Mouse (Mus musculus) inflammation-experienced regulatory T-cells, adult 6 months (primary cell): Measurements from ENCODE around the gene Dcun1d4. TPM values are rescaled to one million over a fixed set of nuclear protein-coding genes. Genes with fewer than 3 reads are reported as not detected.
A peak's percentile ranks its signal among the peaks of the same experiment; 100 is the strongest.

Experiments
- ATAC-seq: one replicate; pipeline ENCODE4 v1.8.0; 2017
- polyA plus RNA-seq, 3 experiments: library from polyadenylated mRNA; unstranded; fragments of 100-300 nt; shearing (Covaris generic); gene quantifications; one replicate each; pipeline ENCODE4 v1.2.1; 2017

The Dcun1d4 gene
- polyA plus RNA-seq, 3 experiments from 2014 or later, result 13.4 to 16.6 (median 14.3) TPM

DNA sequence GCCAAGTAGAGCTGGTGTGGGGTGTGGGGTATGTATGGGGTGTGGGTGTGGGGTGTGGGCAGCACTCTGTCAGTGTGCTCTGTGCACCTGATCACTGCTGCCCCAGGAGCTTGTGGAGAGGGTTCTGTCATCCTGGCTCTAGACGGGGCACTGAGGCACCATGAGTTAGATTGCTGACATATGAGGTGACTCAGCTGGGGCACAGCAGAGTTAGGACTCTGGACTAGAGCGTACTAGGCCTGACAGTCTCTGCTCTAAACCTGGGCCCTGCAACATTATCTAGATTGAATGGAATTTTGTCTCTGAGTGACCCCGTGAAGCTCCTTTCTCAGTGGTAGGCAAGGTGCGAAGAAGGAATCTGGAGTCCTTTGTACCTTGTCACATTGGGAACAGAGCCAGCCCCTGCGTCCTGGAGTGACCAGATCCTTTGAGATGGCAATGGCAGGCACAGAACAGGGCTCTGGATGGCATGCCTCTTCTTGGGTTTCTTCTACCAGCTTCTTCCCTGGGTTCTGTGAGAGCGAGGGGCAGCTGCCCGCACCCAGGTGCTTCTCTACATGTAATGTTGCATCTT lies 20.2 kb downstream of the Dcun1d4 start:
- no peak for ATAC-seq

DNA sequence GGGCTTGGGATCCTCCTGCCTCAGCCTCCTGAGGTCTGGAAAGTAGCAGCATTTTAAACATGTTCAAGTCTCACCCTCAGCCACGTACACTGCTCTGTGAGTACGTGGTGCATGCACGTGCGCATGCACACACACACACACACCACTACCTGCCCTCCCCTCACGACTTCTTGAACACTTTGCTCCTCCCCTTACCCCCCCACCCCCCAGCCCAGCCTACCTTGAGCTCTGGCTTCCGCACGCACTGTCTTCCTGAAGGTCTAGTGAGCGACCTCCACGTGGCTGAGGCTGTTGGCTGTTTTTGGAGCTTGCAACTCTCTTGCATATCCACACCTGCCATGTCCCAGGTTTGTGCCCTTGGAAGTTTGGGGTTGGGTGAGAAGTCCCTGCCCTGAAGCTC lies 21.6 kb downstream of the Dcun1d4 start:
- no peak for ATAC-seq

DNA sequence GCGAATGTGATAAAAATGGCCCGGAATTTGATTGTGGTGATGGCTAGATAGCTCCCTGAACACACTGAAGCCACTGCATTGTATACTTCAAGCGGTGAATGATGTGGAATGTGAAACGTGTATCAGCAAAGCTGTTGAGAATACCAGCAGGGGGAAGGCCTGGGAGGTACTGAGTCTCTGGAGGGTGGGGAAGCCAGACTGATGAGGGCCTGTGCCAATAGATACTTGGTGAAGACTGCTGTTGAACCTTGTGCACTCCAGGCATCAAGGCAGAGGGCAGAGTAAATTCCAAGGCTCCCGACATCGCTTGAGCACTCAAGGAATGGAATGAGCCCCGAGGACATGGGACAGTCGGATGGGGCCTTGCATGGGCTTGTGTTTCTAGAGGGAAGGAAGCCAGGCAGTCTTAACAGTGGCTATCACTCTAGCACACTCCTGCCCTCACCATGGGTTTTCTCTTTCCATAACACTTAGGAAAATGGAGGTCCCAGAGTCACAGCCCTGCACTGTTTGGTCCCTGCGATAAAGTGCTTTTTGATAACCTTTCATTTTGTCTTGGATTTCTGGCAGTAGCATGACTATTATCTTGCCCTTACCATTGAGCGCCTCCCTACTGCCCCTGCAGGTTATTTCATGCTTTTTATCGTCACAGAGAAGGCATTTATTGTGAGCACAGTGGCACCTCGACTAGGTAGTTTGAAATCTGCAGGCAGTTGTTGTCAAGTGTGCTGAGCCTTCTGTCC lies 22.4 kb downstream of the Dcun1d4 start:
- no peak for ATAC-seq

DNA sequence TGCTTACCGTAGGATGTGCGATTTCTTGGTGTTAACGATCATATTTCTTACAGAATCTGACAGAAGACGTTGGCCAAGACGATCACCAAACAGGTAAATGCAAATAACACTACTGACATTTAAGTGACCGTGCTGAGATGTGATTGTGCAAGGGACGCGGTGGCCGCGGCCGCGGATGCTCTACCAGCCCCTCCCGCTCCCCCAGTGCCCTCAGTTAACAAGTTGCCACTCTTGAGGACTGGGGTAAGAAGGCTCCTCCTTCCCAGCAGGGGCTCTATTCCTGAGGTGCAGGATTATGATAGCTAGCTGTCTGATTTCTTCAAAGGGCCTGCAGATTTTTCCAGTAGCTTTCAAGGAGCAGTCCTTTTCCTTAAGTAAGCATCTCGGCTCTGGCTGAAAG lies 30.3 kb downstream of the Dcun1d4 start:
- ATAC-seq, result no peak

DNA sequence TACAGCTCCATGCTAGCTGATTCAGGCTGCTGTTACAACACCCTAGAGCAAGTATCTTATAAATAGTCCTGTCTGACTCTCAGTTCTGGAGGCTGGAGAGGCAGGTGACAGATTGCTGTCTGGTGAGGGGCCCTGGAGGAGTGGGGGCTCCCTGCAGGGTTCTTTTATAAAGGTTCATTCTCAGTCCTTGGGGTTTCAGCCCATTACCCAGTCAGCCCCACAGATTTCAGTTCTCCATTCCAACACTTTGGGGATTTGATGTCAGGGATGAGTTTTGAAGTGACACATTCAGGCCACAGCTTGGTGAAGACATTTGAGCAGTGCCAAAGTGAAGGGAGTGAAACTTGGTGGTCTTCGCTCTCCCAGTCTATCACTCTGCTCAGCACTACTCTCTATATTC lies 31.4 kb downstream of the Dcun1d4 start:
- ATAC-seq, result no peak

DNA sequence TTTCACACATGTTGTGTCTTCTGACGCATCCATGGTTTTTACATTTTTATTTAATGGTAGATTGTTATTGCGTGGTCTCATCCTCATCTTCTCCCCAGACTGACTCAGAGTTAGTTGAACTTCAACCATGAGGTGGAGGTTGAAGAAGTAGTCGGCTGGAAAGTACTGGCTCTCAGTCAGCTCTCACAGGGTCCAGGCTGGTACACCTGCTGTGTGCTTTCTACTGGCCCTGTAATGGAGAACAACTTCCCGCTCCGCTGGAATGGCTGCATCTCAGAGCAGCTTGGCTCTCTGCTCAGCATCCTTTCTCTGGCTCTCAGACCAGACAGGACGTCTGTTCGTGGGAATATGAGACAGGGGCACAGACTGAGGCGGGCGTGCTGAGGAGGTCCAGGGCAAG lies 31.9 kb downstream of the Dcun1d4 start:
- ATAC-seq, result no peak

DNA sequence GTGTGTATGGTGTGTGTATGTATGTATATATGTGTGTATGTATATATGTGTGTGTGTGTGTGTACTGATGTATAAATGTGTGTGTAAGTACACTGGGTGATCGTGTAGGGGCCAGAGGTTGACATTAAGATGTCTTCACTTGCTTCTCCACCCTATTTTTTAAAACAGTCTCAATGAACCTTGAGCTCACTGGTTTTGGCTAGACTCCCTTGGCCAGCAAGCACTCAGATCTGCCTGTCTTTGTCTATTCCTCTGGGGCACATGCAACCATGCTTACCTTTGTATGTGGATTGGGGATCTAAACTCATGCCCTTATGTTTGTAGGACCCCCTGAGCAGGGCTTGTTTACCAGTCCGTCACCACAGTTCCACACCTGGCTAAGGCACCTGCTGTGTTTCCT lies 33.4 kb downstream of the Dcun1d4 start:
- no peak for ATAC-seq

DNA sequence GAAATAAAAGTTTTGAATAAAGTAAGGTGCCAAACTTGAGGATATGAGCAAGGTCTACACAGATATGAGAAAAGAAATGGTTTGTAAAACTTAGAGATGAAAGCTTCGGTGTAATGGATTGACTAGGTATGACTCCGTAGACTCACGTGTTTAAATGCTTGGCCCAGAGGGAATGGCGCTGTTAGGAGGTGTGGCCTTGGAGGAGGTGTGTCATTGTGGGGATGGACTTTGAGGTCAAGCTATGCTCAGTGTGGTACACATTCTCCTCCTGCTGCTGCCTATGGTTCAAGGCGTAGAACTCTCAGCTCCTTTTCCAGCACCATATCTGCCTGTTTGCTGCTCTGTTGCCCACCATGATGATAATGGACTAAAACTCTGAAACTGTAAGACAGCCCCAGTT lies 36.5 kb downstream of the Dcun1d4 start:
- ATAC-seq, result no peak

DNA sequence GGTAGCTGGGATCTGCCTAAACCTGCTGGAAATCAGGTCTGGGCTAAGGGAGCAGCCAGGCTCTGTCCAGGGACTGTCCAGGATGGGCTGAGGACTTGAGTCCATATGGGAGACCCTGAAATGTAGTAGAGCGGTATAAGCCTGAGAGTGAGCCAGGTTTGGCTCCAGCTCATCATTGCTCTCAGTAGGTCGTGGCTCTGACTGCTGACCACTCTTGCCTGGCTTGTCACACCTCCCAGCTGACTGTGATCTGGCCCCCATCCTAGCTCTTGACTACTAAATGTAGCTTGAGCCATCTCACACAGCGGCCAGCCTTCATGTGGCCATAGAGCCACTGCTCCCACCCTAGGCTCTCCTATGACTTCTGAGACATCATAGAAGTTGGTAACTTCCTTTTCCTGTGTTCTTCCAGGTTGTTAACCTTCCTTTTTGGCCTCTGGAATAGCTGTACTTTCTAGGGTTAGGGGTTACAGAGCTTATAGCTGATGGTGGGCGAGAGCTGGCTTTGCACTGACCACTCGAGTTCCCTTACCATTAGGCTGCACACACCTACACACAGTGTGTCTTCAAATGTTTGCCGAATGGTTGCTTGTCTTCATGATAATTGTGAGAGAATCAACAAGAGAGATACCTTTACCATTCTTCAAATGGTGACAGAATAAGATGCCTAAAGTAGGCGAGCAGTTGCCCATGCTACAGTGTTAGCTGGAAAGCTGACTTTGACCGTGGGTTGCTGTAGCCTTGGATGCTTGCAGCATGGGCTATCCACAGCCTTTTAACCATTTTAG lies 37.8 kb downstream of the Dcun1d4 start:
- ATAC-seq, result no peak

DNA sequence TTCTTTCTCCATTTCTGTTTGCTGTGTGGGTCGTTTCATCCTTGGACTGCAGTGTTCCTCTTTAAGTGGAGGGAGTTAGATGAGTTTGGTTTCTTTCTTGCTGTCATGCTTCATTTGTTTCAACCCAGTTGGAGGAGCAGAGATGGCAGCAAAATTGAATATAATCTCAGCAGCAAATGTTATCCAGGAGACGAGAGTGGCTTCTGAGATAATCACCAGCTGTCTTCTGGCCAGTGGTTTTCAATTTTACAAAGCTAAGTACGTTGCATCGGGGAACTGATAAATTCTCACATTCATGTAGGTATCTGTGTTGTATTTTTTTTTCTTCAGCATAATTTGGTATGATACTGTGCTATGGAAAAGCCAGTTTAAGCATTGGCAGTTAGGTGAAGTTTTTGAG lies 40.0 kb downstream of the Dcun1d4 start:
- no peak for ATAC-seq

DNA sequence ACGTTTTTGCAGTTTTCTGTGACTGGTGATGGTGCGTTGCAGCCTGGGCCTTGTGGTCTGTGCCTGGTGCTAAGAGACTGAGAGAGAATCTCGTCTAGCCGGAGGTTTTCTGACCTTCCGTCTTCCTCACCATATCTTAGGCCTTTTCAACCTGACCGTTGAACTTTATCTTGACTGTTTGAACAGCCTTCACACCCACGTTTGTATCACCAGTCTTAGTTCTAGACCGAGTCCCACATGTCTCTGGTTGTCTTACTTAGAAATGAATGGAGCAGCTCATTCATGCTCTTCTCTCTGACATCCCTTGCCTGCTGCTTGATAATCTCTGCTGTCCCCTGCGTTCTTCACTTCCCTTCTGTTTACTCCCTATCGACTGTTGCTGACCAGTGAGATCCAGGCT lies 42.4 kb downstream of the Dcun1d4 start:
- ATAC-seq, result no peak

DNA sequence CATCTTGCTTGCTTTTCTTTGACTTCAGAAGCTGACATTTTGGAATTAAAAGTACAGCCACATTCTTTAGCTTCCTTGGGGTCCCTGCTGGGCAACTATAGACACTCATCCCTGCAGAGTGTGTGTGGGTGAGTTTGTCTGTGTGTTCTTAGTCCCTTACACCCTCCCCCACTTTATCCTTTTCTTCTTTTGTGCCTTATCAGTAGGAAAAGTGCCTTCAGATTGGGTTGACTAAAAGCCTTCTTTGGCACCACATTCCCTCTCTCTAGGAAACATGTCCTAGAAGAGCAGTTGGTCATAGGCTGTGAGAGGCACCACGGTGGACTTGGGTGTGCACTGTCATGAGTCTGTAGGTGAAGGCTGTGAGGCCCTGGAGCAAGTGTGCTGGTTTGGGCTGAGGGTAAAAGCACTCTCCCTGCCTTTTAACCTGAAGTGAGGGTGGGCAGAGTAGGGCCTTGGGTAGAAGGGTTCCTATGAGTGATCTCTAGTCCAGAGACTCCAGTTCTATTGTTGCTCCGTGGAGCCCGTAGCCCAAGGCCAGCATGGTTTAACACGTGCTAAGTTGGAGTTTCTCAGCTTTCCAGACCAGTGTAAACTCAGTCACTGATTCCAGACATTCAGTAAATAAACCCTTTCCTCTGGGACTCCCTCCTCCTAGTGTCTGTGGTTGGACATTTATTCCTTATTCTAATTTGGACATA lies 43.6 kb downstream of the Dcun1d4 start:
- no peak for ATAC-seq

DNA sequence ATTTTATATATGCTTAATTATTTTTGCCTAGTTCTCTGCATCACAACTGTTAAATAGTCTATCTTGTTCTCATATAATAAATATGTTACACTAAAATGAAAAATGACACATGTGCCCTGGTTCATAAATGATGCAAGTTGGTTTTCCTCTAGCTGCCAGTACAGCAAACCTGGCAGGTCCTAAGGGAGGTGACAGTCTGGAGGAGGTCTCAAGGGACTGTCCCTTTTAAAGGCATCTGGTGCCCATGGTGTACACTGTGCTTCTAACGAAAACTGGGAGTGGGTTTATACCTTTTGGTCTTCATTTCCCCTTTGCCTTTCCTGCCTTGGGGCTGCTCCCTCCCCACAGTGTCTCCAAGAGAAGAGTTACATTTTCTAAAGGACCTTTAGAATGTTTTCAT lies 51.4 kb downstream of the Dcun1d4 start:
- ATAC-seq, result no peak

DNA sequence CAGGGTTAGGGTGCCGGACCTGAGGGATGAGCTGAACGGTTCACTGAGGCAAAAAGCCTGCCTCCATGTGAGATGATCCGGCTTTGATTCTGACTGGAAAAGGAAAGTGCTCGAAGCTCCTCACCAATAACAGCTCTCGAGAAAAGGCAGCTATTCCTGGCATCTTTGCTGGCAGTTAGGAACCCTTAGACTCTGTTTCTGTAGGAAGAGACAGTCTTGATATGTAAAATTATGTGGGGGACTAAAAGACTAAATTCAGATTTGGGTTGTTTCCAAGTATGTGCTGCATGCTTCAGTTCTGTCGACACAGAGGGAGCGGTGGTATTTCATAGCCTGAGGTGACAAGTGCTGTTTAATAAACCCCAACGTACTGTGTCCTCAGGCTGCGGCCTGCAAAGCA lies 52.1 kb downstream of the Dcun1d4 start:
- ATAC-seq, result no peak

DNA sequence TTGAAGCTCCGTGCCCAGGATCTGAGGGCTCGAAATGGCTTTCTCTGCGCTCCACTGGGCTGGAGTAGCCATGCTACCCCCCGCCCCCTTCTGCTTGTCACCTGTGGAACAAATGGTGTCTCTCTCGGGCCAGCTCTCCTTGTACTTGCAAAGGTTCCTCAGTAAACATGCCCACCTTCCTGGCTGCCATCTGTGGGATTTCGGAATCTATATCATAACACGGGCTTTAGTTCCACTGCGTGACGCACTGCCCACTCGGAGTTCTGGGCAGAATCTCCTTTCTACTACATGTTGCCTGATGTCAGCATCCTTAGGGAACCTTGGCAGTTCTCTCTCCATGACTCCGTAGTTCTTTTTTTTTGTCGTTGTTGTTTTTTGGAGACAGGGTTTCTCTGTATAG lies 56.9 kb downstream of the Dcun1d4 start:
- ATAC-seq, result no peak

DNA sequence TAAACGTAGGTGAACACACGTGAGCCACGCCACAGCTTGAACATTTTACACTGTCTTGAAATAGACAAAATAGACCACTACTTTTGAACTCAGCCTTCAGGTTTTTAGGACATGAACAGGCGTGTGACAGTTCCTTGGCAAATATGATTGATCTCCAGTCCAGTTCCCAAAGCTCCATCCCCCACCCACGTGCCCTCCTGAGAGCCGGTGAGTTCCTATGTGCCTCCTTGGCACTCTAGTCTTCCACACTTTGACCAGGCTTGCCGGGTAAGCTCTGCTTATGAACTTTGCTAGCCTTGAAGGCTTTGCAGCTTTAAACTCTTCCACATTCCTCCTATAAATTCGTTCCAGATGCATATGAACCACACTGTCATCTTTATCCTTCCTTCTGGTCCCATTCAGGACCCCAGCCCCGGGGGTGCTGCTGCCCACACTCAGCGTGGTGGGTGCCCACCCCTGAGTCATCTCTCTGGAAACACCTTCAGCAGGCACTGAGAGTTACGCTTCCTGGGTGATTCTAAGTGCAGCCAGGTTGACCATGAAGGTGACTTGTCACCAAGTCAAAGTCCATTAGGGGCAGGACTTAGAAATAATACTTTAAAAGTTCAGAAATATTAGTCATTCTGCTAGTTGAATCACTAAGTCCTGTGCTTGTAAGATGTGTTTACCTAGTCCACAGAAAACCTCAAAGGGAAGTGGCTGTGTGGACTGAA lies 57.9 kb downstream of the Dcun1d4 start:
- ATAC-seq, result no peak

DNA sequence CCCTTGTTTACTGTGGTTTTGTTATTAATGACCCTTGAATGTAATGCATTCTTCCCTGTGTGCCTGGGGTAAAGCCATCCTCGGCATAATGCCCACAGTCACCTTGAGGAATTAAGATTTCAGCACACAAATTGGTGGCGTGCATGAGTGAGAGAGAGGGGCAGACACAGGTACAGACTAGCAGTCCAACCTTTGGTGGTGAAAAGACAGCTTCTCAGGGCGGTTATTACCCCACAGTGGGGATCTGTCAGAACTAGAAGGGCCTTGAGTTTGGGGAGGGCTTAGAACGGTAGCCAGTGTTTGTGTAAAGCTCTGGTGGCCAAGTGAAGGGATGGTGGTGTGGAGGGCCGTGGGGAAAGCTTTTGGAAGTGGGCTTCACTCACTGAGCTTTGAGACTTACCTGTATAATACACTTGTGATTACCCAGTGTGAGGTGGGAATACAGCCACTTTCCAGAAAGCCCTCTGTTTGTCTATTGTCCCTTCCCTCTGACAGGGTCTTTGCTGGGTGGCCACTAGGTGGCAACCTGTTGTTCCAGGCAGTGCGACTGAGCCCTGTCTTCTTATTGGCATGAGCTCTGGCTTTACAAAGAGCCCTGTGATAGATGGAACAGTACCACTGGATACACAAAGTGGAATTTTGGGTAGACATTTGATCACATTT lies 59.2 kb downstream of the Dcun1d4 start:
- peak; percentile 56 for ATAC-seq

DNA sequence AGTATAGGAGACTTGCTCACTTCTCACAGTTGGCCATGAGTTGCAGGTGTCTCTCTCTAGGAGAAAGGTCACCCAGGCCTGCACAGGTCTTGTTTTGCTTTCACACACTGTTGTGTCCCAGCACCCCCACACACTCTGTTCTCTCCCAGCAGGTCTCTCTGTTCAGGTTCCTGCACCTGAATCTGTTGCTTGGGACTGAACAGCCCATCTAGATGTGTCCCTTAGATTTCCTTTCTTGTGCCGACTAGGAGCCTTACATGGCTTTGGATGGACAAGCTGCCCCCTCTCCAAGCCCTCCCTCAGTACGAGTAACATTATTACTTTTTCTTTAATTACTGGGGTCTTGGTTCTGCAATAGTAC lies 59.7 kb downstream of the Dcun1d4 start:
- no peak for ATAC-seq

DNA sequence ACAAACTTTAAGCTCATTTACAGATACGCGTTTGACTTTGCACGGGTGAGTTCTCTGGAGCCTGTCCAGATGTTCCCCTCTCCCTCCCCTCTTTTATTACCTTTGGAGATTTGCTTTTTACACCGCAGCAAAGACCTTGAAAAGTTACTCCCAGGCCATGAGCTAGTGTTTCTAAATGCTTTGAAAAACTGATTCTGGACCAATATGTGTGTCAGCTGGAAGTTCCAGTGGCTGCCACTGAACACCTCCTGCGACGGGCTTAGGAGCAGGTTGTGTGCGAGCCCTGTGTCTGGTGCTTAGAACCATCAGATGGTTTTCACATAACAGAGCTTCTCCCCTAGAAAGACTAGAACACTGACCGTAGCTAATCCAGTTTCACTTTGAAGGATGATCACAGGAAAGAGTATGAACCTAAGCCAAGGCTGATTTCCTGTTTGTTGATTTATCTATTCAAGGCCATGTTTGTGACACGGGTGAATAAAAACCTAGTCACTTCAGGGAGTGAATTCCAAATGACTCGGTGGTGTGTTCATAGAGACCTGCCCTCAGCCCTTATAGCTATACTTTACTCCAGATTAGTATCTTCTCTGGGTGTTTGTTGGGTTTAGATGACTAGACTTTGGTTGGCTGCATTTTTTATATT lies 63.4 kb downstream of the Dcun1d4 start:
- no peak for ATAC-seq

DNA sequence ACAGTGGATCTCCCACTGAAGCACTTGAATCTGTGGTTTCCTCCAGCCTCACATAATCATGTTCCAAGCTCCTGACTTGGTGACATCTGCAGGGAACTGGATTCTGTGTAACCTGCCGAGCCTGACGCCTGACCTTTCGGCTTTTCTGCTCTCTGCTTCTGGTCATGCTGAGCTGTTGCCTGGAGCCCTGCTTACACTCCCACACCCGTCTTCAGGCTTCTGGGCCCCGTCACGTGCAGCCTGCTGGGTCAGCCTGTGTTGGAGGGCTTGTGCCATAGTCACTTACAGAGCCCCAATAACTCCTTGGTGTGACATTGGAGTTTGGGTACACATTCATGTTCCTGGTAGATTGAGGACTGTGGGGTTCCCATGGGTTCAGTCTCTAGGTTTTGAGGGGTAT lies 64.8 kb downstream of the Dcun1d4 start:
- no peak for ATAC-seq

DNA sequence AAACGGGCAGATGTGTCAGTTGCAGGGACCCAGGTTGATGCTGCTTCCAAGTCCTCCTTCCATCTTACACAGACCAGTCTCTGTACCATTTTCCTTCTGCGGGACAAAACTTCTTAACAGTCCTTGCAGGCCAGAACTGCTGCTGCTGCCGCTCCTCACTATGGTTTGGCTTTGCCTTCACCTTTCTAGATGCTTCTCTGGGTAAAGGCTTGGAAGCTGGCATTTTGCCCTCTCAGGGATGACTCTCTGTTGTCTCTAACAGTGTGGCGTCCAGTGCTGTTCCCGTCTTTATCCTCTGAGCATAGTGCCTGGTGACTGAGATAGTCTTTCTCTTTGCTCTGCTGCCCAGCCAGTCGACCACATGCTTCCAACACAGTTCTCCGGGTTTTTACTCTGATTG lies 66.5 kb downstream of the Dcun1d4 start:
- ATAC-seq, result no peak

DNA sequence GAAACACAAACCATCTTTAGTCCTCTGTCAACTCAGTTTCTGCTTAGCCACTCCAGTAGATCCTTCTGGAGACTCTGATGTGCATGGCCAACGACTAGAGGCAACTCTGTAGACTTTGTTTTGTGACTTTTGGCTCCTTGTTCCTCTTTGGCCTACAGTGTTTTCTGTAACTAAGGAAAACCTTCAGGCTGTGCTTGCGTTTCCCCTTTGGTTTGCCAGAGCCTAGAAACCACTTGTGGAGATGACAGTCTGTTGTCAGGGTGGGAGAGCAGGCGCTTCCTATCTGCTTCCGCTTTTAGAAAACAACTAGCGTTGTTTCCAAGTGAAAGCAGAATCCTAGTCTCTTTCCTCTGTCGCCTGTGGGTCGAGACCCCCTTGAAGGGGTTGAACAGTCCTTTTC lies 67.4 kb downstream of the Dcun1d4 start:
- no peak for ATAC-seq
